Mouse (Mus musculus): ENCODE measurements around the gene Farp1. TPM values are rescaled to one million over a fixed set of nuclear protein-coding genes. Genes with fewer than 3 reads are reported as not detected.
A peak's percentile ranks its signal among the peaks of the same experiment; 100 is the strongest.

The Farp1 gene
- polyA plus RNA-seq (2015; fragmentation: Nextera tagmentation; extraction: Ambion mirVana), result 39.0 and 40.9 TPM in 2 replicates

GRCm38 (mm10) chr14:121034973-121035662, at the start of gene Farp1:
Gene Farp1, plus strand, starts transcription at chr14:121035200.
- H3K4me1 ChIP-seq, result peaks cover 43% of the 10 kb centered on the region
- H3K4me2 ChIP-seq (replicated peaks), result peak within 1 kb of the TSS; percentile 94
- 3% methylated on average over 49 of the region's 61 CpGs for WGBS
- H3K9ac ChIP-seq, result peak within 1 kb of the TSS; percentile 98
- no peaks in the 10 kb centered on the region for H3K36me3 ChIP-seq
- H3K4me3 ChIP-seq, result peak within 1 kb of the TSS; percentile 93
- peak; percentile 89 for ATAC-seq (ENCODE audit: low FRiP score, low read depth)
- peaks cover 5% of the 10 kb centered on the region; the same call in 1 of the 2 replicates for H3K9me3 ChIP-seq
- peaks cover 10% of the 10 kb centered on the region; the same call in 1 of the 2 replicates for H3K27me3 ChIP-seq
- H3K27ac ChIP-seq, result peak within 1 kb of the TSS; percentile 93

- Histone ChIP-seq H3K9ac (no peak overlapping the region), H3K4me3 (no peak overlapping the region), H3K9me3 (peaks cover 4% of the 10 kb centered on the region; the same call in 1 of the 2 replicates), H3K27ac (no peak overlapping the region), H3K4me2 (replicated peaks) (no peak overlapping the region), H3K4me1 (no peaks in the 10 kb centered on the region), H3K36me3 (no peaks in the 10 kb centered on the region), H3K27me3 (no peaks in the 10 kb centered on the region)
- ATAC-seq (ENCODE audit: low FRiP score, low read depth), result no peak
- WGBS, result 70% methylated on average over 6 of the region's 6 CpGs
These were observed 45.9 kb upstream of the Farp1 start for GRCm38 (mm10) chr14:120989126-120989525.

GRCm38 (mm10) chr14:120997686-120998085, 37.3 kb upstream of the Farp1 start:
- Histone ChIP-seq H3K9ac (no peak overlapping the region), H3K27me3 (no peaks in the 10 kb centered on the region), H3K36me3 (no peaks in the 10 kb centered on the region), H3K4me3 (no peak overlapping the region), H3K27ac (no peak overlapping the region), H3K4me1 (peaks cover 8% of the 10 kb centered on the region), H3K4me2 (replicated peaks) (no peak overlapping the region), H3K9me3 (0 out of 2 replicates have a peak, but pooled peaks cover 2% of the 10 kb centered on the region)
- no peak for ATAC-seq (ENCODE audit: low FRiP score, low read depth)
- WGBS, result 74% methylated on average over 5 of the region's 5 CpGs

- H3K9ac ChIP-seq, result no peak overlapping the region
- ATAC-seq (ENCODE audit: low FRiP score, low read depth), result no peak
These were observed 34.2 kb upstream of the Farp1 start for GRCm38 (mm10) chr14:121000561-121001340.

GRCm38 (mm10) chr14:121005621-121006020, 29.4 kb upstream of the Farp1 start:
- Histone ChIP-seq H3K36me3 (no peaks in the 10 kb centered on the region), H3K9ac (no peak overlapping the region), H3K4me2 (replicated peaks) (no peak overlapping the region), H3K27me3 (no peaks in the 10 kb centered on the region), H3K4me3 (no peak overlapping the region), H3K9me3 (no peaks in the 10 kb centered on the region), H3K4me1 (peaks cover 3% of the 10 kb centered on the region), H3K27ac (no peak overlapping the region)
- no peak for ATAC-seq (ENCODE audit: low FRiP score, low read depth)
- 91% methylated on average over 6 of the region's 6 CpGs for WGBS

More at GRCm38 (mm10) chr14:121000561-121001340, 34.2 kb upstream of the Farp1 start:
- no peak overlapping the region for H3K4me2 ChIP-seq (replicated peaks)
- no peaks in the 10 kb centered on the region for H3K36me3 ChIP-seq
- H3K9me3 ChIP-seq, result no peaks in the 10 kb centered on the region
- H3K4me1 ChIP-seq, result peaks cover 8% of the 10 kb centered on the region
- no peaks in the 10 kb centered on the region for H3K27me3 ChIP-seq
- 26% methylated on average over 12 of the region's 12 CpGs for WGBS
- no peak overlapping the region for H3K4me3 ChIP-seq
- no peak overlapping the region for H3K27ac ChIP-seq

GRCm38 (mm10) chr14:121006021-121006420, 29.0 kb upstream of the Farp1 start:
- WGBS, result 94% methylated on average over 8 of the region's 8 CpGs
- Histone ChIP-seq H3K36me3 (no peaks in the 10 kb centered on the region), H3K9me3 (no peaks in the 10 kb centered on the region), H3K9ac (no peak overlapping the region), H3K4me1 (no peaks in the 10 kb centered on the region), H3K4me3 (no peak overlapping the region), H3K27ac (no peak overlapping the region), H3K27me3 (no peaks in the 10 kb centered on the region), H3K4me2 (replicated peaks) (no peak overlapping the region)
- no peak for ATAC-seq (ENCODE audit: low FRiP score, low read depth)

GRCm38 (mm10) chr14:121015114-121015690, 19.8 kb upstream of the Farp1 start:
- H3K4me3 ChIP-seq, result no peak overlapping the region
- H3K4me1 ChIP-seq, result no peaks in the 10 kb centered on the region
- ATAC-seq (ENCODE audit: low FRiP score, low read depth), result no peak
- no peaks in the 10 kb centered on the region for H3K27me3 ChIP-seq
- H3K36me3 ChIP-seq, result no peaks in the 10 kb centered on the region
- H3K9ac ChIP-seq, result no peak overlapping the region
- WGBS, result 93% methylated on average over 2 of the region's 2 CpGs
- no peak overlapping the region for H3K27ac ChIP-seq
- peaks cover 12% of the 10 kb centered on the region; the same call in 1 of the 2 replicates for H3K9me3 ChIP-seq
- no peak overlapping the region for H3K4me2 ChIP-seq (replicated peaks)

- H3K27me3 ChIP-seq, result no peaks in the 10 kb centered on the region
- peaks cover 12% of the 10 kb centered on the region; the same call in 1 of the 2 replicates for H3K9me3 ChIP-seq
- H3K9ac ChIP-seq, result no peak overlapping the region
- no peak overlapping the region for H3K4me3 ChIP-seq
- 28% methylated on average over 5 of the region's 5 CpGs for WGBS
- H3K36me3 ChIP-seq, result no peaks in the 10 kb centered on the region
- H3K27ac ChIP-seq, result no peak overlapping the region
- 0 out of 2 replicates have a peak, but pooled peaks cover 2% of the 10 kb centered on the region for H3K4me1 ChIP-seq
- H3K4me2 ChIP-seq (replicated peaks), result no peak overlapping the region
- ATAC-seq (ENCODE audit: low FRiP score, low read depth), result no peak
These were observed 12.6 kb upstream of the Farp1 start for GRCm38 (mm10) chr14:121022403-121022802.

- Histone ChIP-seq H3K4me1 (0 out of 2 replicates have a peak, but pooled peaks cover 2% of the 10 kb centered on the region), H3K27me3 (no peaks in the 10 kb centered on the region), H3K9ac (no peak overlapping the region), H3K4me3 (no peak overlapping the region), H3K4me2 (replicated peaks) (no peak overlapping the region), H3K9me3 (no peaks in the 10 kb centered on the region), H3K36me3 (no peaks in the 10 kb centered on the region), H3K27ac (no peak overlapping the region)
- ATAC-seq (ENCODE audit: low FRiP score, low read depth), result no peak
- 69% methylated on average over 8 of the region's 8 CpGs for WGBS
These were observed 9.6 kb upstream of the Farp1 start for GRCm38 (mm10) chr14:121025381-121025780.

- ATAC-seq (ENCODE audit: low FRiP score, low read depth), result no peak
- 64% methylated on average over 2 of the region's 2 CpGs for WGBS
- H3K27ac ChIP-seq, result no peak overlapping the region
- H3K36me3 ChIP-seq, result no peaks in the 10 kb centered on the region
- no peak overlapping the region for H3K9ac ChIP-seq
- no peak overlapping the region for H3K4me2 ChIP-seq (replicated peaks)
- H3K9me3 ChIP-seq, result peaks cover 5% of the 10 kb centered on the region; the same call in 1 of the 2 replicates
- no peak overlapping the region for H3K4me3 ChIP-seq
- H3K4me1 ChIP-seq, result peaks cover 11% of the 10 kb centered on the region
- H3K27me3 ChIP-seq, result peaks cover 10% of the 10 kb centered on the region; the same call in 1 of the 2 replicates
These were observed 3.6 kb upstream of the Farp1 start for GRCm38 (mm10) chr14:121031396-121031795.

- H3K9ac ChIP-seq, result no peak overlapping the region
- H3K27ac ChIP-seq, result no peak overlapping the region
- no peaks in the 10 kb centered on the region for H3K36me3 ChIP-seq
- ATAC-seq (ENCODE audit: low FRiP score, low read depth), result no peak
- H3K9me3 ChIP-seq, result peaks cover 5% of the 10 kb centered on the region; the same call in 1 of the 2 replicates
- H3K4me3 ChIP-seq, result peak overlapping the region; percentile 93
- WGBS, result 16% methylated on average over 10 of the region's 10 CpGs
- H3K4me1 ChIP-seq, result peaks cover 37% of the 10 kb centered on the region
- peaks cover 10% of the 10 kb centered on the region; the same call in 1 of the 2 replicates for H3K27me3 ChIP-seq
- H3K4me2 ChIP-seq (replicated peaks), result peak overlapping the region; percentile 94
These were observed 475 bp upstream of the Farp1 start for GRCm38 (mm10) chr14:121034525-121034924.
